Mouse (Mus musculus): ENCODE measurements at regions not wholly inside any gene's neighbourhood (a gene's known extent, or its start where the extent isn't known, plus 50 kb on each side); places are given as distances from the start of the nearest gene placed in this dataset.
A peak's percentile ranks its signal among the peaks of the same experiment; 100 is the strongest.

DNA sequence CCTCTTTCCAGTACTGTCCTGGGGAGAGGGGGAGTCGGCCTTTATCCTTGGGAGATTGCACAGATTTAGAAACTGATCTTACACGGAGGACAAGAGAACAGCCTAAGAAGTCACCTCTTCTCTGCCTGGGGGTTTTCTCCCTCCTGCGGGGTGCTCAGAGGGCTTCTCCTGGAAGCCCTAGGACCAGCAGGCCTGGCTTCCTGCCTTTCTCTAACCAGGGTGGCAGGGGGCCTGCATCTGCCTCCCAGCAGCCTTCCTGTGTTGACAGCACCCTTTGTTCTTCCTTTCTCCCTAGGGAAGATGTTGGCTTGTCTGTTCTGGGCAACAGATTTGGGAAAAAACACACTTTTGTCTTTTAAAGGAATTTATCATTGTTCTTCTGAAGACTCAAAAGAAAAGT is 153.0 kb upstream of the Tgfbr2 start:
- no peak for DNase-seq

DNA sequence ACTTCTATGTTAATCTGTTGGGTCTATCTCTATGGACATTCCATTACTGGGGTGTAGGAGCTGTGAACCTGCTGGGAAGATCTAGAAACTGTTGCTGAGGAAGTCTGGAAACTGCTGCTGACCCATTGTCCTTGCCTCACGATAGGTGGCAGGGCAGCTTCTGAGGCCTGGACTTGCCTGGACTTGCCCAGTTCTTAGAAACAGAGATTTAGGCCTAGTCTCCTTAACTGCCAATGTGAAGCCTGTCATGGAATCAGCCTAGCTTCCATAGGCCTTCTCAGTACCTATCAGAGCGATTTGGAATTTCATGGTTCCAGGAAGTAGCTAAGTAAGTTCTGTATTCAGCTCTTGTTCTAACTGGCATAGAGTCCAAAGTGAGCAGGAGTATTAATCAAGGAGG is 151.9 kb upstream of the Tgfbr2 start:
- DNase-seq, result no peak

DNA sequence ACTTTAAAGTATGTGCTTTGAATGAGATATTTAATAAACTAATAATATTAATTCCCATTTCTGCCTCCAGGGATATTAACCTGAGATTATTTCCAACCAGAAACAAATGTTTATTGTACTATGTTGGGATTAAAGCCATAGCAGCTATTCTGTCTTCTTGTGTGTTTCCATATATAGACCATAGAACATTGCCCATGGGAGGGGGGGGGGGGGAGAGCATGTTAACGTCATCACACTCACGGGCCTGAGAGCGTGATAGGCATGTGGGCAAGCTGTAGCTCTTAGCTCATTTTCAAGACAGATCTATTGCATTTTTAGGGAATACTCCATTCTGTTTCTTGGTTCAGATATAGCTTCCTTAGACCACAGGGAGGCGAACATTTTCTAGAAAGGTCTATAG is 149.8 kb upstream of the Tgfbr2 start:
- DNase-seq, result no peak

DNA sequence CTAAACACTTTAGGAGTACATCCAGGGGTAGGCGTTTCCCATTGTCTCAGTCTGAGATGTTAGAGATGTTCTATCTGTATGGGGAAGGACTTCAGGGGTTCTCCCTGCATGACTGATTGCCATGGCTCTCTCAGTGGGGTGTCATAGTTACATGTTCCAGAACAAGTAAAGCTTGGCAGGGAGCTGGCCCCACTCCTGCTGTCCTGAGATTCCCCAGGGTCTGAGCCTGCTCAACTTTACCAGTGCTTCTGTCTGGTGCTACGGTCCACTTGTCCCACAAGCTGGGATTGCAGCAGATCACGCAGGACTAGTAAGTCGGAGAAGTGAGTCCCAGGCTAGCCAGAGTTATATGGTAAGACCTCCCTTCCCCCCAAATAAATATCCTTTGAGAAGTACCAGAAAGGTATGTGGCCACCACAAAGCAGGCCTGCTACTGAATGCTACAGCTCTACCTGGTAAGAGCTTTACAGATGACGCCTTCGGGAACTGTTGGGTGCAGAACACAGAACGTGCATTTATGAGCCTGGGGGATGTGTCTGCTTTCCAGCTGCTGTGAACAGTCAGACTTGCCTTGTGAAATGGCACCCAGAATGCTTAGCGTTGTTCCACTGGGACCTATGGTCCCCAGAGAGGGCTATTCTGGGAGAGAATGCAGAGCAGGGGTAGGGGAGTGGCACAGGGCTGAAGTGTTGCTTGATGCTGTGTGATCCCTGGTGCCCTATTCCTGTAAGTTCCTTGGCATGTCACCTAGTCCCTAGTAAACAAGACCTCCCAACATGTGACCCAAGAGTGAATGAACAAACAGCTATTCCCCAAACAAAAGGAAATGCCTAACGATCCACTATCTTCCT is 148.9 kb upstream of the Tgfbr2 start:
- DNase-seq, result peak; percentile 78

DNA sequence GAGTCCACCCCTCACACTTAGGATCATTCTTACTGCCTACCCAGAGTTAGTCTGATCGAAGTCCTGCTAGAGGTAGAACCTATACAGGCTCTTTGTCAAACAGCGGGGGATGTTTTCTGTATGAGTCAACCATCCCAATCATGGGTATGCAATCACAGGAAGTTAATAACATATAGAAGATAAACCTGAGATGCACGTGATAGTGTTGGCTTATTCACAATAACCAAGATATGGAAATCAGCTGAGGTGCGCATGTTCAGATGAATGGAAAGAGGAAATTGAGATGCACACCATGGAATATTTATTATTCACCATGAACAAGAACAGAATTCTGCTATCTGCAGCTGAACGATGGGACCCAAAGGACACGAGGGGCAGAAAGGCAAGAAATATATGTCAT is 146.7 kb upstream of the Tgfbr2 start:
- DNase-seq, result no peak

DNA sequence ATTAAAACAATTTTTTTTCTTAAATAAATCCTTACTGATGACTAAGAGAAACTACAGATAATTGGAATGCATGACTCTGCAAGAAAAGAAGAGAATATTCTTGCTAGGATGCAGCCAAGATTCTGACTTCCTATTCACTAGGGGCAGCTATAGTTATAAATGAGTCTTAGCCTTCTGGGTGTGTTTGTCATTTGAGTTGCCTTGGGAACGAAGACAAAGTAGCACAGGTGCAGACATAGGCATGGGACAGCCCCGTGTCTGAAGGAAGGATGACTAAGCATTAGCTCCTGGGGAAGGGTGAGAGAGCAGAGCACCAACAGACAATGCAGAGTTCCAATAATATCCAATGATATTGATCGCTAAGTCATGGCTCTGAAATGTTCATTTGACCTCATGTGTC is 144.3 kb upstream of the Tgfbr2 start:
- DNase-seq, result no peak

DNA sequence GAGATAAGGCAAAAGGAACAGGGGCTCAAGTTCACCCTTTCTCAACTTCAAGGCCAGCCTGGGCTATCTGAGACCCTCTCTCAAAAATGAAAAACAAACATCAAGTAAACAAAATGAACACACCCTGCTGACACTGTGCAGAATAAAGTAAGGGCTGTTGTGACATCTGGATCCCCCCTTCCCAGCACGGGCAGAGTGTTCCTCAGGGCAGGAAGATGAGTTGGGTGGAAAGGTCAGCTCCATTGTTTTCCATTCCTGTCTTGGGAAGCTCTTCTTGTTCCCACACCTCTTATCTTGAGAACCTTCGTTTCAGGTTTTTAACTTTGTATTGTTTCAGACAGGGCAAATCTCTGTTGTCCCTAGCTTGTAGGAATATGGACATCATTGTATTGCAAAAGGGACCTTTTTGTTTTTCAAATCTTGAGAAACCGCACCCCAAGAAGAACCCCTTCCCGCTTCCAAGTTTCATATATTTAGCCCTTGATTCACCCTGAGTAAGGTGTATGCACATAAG is 141.5 kb upstream of the Tgfbr2 start:
- DNase-seq, result no peak

DNA sequence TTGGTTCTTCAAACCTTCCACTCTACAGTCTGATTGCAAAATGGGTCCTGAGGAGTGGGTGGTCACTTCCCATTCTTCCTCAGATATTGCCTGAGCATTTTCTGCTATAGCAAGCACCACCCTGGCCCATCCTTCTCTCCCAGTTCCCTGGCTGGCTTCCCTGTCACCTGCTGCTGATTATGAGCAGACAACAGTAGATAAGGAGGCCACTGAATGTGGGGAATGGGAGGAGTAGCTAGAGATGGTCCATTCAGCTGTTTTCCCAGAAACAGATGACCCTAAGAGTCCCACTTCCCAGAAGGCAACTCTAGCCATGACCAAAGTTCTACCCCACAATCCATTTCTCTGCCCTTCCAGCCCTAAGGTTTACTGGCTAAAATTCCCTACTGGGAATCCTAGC is 139.6 kb upstream of the Tgfbr2 start:
- DNase-seq, result peak; percentile 34

DNA sequence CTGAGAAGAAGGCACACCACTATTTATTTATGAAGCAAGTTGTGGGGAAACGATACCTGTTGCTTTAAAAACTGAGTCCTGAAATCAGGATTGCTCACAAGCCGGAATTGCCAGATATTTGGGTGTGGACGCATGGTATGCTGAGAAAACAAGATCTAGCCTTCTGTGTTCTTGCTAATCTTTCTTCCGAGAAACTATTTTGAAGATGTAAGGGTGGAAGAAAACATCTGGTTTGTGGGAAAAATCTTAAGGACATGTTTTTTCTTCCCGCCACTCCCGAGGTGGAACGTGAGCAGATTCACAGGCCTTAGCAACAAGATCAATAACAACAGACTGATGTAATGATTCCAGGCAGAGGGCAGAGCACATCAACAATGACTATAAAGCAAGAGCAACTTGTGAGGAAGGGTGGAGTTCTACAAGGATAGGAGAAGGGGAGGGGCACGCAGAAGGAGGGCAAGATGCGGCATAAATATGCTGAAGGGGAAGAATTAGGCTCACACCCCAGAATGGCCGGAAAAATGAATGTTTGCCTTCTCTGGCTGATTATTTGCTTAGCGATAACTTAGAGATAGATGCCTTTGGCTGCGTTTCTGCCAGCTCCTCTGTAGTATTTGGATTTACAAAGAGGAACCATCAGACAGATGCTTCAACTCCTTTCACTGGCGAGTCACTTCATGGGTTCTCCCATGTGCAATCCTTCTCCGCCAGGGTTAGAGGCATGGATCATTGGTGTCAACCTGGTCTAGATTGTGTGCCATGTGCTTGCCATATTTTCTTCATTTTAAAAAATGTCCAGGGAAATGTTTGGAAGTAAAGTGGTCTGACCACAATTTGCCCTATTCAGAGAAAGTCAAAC is 139.0 kb upstream of the Tgfbr2 start:
- peak; percentile 54 for DNase-seq

DNA sequence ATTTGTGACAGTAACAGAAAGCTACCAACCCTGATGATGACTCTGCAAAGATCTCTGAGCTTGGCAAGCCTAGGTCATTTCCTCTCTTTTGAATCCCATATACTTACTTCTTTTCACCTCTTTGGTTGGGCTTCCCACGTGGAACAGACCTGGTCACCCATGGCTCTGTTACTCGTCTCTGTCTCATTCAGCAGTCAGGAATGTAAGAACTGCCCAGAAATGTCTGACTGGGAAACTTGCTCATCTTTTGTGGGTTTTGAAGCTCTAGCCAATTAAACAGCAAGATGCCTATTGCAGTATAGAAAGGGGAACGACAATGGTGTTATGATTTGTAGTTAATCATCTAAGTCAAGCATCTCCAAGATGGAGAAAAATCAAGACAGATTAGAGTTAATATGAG is 136.2 kb upstream of the Tgfbr2 start:
- DNase-seq, result no peak

DNA sequence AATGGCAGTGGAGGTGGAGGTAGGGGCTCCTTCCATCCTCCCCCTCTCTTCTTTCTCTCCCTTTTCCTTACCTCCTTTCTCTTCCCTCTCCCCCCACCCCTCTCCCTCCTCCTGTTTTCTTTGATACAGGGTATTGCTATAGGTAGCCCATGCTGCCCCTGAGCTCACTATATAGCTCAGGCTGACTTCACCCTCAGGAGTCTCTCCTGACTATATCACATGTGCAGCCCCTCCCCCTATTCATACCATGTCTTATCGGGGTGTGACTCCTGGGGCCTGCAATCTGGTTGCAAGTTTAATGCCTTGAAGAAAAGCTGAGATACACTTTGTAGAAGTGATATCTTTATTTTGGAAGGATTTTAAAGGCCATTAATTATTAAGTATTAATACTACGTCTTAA is 126.4 kb upstream of the Tgfbr2 start:
- no peak for DNase-seq

DNA sequence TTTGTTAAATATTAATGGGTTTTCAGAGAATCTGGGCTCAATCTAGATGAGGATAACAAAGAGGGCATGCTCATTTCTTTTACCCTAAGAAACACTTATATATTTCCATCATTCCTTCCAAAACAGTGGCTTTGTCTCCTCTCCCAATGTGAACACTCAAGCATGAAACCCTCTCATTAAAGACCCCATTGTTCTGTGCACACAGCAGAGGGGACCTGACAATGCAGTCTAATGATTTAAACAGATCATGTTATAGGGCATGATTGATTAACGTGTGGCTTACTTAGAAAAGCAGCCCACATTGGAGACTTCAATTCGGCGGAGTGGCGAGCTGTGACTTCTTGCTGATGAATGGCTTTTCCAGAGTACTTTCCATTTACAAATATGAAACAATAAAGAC is 123.6 kb upstream of the Tgfbr2 start:
- no peak for DNase-seq

DNA sequence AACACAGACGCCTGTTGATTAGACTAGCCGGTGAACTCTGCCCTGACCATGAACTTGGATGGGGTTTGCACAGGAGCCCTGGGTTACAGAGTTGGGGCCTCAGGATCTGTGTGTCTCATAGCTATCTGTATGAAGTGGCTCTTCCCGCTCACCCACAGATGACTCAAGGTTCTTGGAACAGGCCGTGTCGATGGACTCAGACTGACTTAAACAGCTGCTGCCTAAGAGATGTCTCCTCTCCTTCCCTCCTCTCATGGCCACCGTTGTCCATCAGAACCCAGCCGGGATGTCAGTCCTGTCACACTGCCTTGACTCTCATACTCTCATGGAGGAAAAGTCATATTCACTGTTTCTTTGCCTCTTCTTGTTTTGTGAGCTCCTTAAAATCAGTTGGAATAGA is 121.2 kb upstream of the Tgfbr2 start:
- peak; percentile 23 for DNase-seq

DNA sequence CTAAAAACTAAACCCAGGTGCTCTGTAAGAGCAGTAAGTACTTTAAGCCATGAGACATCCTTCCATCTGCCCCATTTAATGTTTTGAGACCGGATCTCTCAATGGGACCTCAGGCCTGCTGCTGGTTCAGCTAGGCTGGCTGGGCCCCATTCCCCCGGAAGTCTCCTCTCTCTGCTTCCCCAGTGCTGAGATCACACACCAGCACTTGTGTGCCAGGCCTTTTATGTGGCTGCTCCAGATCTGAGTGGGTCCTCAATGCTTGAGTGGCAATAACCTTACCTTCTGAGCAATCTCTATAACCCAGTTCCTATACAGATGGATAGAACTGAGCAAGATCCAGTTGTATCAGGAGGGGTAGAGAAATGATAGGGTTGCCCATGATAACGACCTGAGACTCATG is 118.9 kb upstream of the Tgfbr2 start:
- peak; percentile 51 for DNase-seq

DNA sequence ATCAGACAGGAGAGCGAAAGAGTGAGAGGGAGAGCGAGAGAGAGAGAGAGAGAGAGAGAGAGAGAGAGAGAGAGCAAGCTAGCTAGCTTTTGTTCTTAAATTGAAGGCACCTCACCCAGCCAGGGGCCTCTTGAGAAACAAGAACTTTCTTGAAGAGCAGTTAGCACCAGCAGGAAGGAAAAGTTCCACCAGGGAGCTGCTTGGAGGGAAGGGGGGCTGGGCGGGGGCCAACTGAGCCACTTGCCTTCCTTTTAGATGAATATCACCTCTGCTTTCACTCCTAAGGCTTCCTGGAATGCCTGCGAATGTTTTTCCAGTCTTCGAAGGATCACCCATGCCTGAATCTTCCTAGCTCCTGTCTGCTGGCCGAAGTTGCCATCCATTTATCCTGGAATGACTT is 118.0 kb upstream of the Tgfbr2 start:
- DNase-seq, result peak; percentile 58

DNA sequence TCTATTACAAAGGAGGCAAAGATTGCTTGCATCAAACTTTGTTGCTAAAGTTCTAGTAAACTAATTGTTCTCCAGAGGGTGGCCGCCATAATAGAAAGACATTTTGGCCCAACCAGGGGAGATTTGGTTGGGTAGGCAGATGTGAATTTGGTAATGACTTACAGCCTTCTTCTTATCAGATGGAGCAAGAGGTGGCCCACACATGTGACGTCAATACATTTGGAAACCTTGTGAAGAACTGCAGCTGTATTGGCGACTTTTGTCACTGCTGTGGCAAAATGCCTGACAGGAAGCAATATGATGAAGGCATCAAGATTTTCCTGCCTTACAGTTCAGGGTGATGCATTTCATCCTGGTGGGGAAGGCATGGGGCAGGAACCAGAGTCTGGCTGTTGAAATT is 116.5 kb upstream of the Tgfbr2 start:
- DNase-seq, result no peak

DNA sequence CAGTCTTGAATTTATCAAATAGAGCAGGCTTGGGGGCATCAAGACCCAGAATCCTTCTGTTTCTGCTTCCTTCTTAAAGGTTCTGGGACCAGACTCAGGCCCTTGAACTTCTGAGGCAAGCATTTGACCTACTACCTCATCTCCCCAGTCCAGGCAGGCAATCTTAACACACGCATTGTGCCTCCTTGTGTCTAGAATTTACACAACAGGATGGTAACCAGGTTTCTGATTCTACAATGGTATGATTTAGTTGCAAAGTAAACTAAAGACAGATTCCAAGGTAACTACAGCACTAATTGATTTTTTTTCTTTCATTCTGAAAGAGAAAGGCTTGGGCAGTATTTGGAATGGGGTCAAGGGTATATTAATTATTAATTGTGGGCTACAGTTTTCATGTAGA is 115.7 kb upstream of the Tgfbr2 start:
- DNase-seq, result no peak

DNA sequence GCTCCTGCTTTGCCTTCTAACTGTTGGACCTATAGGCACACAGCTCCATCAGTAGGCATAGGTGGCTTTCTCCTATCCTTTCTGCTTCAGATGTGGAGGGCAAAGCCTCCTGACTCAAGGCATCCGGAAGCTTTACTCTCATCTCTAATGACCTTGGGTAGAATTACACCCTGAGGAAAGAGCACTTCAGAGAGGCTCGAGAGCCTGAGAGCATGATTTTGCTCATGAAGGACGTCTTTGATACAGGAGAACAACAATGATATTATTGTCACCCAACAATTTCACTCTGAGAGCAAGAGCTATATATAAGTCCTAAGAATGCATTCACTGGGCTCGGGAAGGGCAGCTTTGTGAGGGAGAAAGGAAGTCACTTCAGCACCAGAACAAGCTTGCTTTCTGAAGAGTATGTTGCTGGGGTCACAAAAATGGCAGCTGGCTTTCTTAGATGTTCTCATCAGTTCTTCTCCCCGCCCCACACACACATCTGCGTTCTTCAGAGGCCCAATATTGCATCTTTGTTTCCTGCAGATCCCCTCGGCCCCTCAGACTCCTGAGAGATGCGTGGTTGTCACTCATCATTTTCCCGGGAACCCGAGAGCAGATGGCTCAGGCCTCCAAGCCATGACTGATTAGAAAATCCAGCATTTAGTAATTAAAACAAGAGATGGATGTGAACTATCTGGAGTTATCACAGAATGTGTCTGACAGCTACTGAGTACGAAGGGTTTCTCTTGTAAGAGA is 110.7 kb upstream of the Tgfbr2 start:
- peak; percentile 23 for DNase-seq

DNA sequence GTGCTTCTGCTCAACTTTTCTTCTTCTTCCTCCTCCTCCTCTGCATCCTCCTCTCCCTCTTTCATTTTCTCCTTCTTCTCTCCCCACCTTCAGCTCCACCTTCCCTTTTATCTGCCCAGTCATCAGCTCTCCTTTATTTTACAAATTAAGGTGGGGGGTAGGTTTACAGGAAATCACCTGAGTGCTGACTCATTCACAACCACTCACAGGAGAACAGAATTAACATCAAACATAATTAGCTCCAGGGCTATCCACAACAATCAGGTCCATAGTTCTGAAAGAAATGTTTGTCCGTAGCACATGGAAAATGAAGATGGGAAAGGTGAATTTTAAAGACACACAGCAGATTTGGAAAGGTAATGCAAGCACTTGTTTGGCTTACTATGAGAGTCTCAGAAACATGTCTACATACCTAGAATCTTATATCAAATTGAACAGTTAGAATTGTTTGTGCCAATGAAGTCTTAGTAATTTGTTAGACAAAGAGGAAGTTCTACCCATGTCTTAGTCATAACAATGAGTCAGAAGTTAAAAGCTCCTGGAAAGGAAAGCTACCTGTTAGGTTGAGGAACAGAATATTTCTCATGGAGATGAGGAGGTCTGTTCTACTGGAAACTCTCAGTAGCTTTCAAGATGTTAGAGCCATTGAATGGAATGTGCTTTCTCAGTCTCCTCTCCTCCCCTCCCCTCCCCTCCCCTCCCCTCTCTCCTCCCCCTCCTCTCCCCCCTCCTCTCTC is 108.8 kb upstream of the Tgfbr2 start:
- DNase-seq, result no peak

DNA sequence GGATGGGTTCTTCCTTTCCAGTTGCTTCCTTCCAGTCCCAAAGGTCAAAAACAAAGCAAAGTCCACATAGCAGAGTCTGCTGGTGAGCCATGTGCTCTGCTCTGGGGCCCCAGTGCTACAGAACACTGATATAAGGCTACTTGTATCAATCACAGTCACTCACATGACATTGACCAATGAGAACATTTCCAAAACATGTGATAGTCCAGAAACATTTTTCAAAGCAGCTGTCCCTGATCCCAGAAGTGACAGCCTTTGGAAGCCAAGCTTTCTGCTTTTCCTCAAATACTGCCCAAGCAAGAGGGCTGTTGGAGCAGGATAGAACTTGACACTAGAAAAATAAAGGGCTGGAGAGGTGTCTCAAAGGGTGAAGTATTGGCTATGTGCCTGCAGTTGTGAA is 106.5 kb upstream of the Tgfbr2 start:
- DNase-seq, result peak; percentile 75

DNA sequence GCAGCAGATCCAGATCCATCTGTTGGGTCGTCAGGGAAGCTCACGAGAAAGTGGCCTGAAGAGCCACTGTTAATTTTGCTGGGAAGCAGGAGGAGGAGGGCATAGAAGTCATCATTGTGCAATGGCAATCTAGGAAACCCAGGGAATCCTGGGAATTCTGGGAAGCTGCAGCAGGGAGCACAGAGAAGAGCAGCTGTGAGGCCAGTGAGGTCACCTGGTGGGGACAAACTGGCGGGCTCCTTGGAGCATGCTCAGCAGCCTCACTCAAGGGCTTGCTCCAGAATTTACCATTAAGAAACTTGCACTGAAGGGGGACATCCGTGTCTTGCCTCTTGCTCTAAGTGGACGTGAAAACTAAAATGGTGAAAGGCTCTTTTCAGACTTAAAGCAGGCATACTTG is 105.0 kb upstream of the Tgfbr2 start:
- peak; percentile 42 for DNase-seq

DNA sequence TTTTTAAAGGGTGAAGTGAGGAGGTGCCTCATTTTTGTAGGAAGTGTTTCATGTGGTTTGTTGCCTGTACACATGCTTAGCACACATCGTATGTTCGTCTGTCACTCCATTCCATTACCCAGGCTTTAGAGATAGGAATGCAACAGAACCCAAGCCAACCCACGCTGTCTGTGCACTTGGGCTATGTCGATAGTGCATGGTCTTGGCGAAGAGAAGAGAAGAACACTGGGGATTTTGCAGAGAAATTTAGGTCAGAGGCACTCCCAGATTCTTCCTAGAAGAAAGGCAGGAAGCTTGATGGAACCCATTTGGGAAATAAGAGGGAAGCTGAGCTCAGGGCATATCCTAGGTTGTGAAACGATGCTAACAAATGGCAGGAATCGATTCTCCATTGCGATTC is 103.7 kb upstream of the Tgfbr2 start:
- no peak for DNase-seq

DNA sequence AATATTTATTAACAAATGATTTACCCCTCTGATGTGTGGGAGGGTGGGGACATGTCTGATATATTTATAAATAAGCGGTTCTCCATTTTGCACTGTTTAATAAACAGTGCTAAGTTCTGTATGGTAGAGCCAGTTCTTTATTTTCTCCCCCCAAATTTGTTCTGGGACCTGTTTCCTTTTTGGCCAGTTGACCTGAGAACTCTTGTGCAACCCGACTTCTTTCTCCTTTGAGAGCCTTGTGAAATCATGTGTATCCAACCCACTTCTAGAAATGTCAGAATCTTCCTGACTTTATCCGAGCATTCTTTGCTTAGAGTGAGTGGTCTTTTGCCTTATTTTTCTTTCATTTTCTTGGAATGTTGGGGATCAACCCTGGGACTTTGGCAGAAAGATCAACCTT is 102.6 kb upstream of the Tgfbr2 start:
- peak; percentile 78 for DNase-seq

Measured in lung, postnatal 36 days (tissue).